Mouse (Mus musculus) neural tube, embryonic 14.5 days (tissue): ENCODE results near the gene Hydin. TPM values are rescaled to one million over a fixed set of nuclear protein-coding genes. Genes with fewer than 3 reads are reported as not detected.
A peak's percentile ranks its signal among the peaks of the same experiment; 100 is the strongest.

ENCODE experiments used
- ATAC-seq: fragments of 200-750 bp; cut with Nextera tagmentation; 2 replicates; pipeline ENCODE4 v1.8.0; 2017; ENCODE audit warnings: low read depth, mild to moderate bottlenecking, moderate TSS enrichment, moderate library complexity
- H3K27ac ChIP-seq: fragments of 300-500 bp; sonication (generic); 2 replicates; pipeline ENCODE4 v1.5.1; 2014; ENCODE audit warnings: low read depth, mild to moderate bottlenecking, control low read depth, low read length, moderate library complexity, mixed read lengths
- H3K27me3 ChIP-seq: fragments of 300-500 bp; sonication (generic); 2 replicates; pipeline ENCODE4 v1.6.1; 2014; ENCODE audit warnings: low read length; ENCODE audit not compliant: control insufficient read depth, insufficient read depth
- H3K36me3 ChIP-seq: fragments of 300-500 bp; sonication (generic); 2 replicates; pipeline ENCODE4 v1.6.1; 2014; ENCODE audit warnings: low read length, mixed read lengths; ENCODE audit not compliant: control insufficient read depth, insufficient read depth
- H3K4me1 ChIP-seq: fragments of 300-500 bp; sonication (generic); 2 replicates; pipeline ENCODE4 v1.6.1; 2014; ENCODE audit warnings: low read length; ENCODE audit not compliant: control insufficient read depth, insufficient read depth
- H3K4me2 ChIP-seq: fragments of 300-500 bp; sonication (generic); 2 replicates; pipeline ENCODE4 v1.6.1; 2014; ENCODE audit warnings: mild to moderate bottlenecking, low read depth, low read length, control low read depth
- H3K4me3 ChIP-seq: fragments of 300-500 bp; sonication (generic); 2 replicates; pipeline ENCODE4 v1.5.1; 2014; ENCODE audit warnings: low read depth, low read length, control low read depth, mixed read lengths
- H3K9ac ChIP-seq: fragments of 300-500 bp; sonication (generic); replicated peaks from 2 replicates; pipeline ENCODE4 v1.6.1; 2014; ENCODE audit warnings: low read depth, mild to moderate bottlenecking, control low read depth, low read length, mixed read lengths
- H3K9me3 ChIP-seq: fragments of 300-500 bp; sonication (generic); 2 replicates; pipeline ENCODE4 v1.6.1; 2016; ENCODE audit warnings: low read length; ENCODE audit not compliant: control insufficient read depth
- WGBS: fragments of 180-500 bp; shearing (Covaris S2); extraction: QIAGEN DNeasy Blood & Tissue Kit; methylation state at CpG from one replicate; pipeline ENCODE4 v1.1.7; 2014; 5-methylcytosine and 5-hydroxymethylcytosine counted together
- polyA plus RNA-seq: library from polyadenylated mRNA; unstranded; fragments of >200 nt; fragmentation: Nextera tagmentation; extraction: Ambion mirVana; gene quantifications from 2 replicates; pipeline ENCODE4 v1.2.1, GENCODE M21; 2014

Gene Hydin
- polyA plus RNA-seq, 1 experiment from 2014 or later = 0.37 TPM

DNA sequence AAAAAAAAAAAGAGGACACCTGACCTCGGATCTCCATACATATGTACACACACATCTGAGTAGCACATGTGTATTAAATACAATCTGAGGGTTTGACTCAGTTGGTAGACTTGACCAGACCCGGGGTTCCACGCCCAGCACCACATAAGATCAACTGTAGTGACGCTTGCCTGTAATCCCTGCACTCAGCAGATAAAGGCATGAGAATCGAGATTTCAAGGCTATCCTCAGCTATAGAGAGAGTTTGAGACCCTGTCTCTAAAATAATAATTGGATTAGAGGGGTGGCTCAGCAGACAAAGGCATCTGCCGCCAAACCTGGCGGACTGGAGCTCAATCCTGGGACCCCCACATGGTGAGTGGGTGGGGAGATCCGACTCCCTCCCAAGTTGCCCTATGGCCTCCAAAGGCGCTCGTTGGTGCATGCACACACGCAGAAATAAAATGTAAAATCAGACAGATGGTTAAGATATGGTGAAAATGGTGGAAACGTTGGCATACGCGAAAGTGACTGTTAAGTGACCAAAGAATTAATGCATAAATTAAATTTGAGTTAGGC is 351.1 kb downstream of the Hydin start:
- H3K9ac ChIP-seq = peak overlapping the region; percentile 51; the same call in 1 of the 2 replicates
- no peaks in the 10 kb centered on the region for H3K36me3 ChIP-seq
- peak overlapping the region; percentile 89 for H3K4me3 ChIP-seq
- peaks cover 14% of the 10 kb centered on the region for H3K4me1 ChIP-seq
- H3K27ac ChIP-seq = peak overlapping the region; percentile 58
- peak overlapping the region; percentile 91 for H3K4me2 ChIP-seq
- ATAC-seq = peak; percentile 26
- H3K9me3 ChIP-seq = no peaks in the 10 kb centered on the region
- WGBS = 24% methylated on average over 14 of the region's 14 CpGs
- no peaks in the 10 kb centered on the region for H3K27me3 ChIP-seq

DNA sequence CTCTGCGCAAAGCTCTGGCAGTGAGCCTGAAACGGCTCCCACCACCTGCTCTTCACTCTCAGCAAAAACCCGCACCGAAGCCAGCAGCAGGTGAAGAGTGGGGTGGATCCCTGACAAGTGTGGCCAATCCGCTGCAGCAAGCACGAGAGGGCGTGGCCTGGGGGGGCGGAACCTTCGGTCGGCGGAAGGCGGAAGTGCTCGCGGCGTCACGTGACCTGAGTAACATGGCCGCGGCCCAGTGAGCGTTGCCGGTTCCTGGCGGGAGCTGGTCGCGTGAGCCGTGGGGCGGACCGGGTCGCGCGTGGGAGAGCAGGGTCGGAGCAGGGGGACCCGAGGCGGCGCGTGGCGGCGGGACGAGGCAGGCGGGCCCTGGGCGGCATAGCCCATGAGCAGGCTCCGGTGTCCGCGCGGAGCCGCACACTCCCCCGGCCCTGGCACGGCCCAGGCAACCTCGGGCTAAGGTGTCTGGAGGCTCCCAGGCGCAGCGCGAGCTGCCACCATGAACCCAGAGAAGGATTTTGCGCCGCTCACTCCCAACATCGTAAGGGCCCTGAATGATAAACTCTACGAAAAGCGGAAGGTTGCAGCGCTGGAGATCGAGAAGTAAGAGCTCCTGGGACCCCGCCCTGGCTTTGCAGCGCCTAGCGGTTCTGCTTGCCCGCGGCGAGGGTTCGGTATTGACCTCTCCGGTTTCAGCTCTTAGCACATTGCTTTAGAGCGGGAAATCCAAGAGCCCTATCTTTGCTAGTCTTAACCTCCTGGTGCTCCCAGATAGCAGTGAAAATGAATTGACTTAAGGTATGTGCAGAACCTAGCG is 351.8 kb downstream of the Hydin start, which contains the start of gene Vac14:
TSS of gene Vac14 (plus strand) at position 195 of the 817 bp plus-strand sequence.
- Histone ChIP-seq H3K4me1 (peaks cover 14% of the 10 kb centered on the region), H3K36me3 (no peaks in the 10 kb centered on the region), H3K27me3 (no peaks in the 10 kb centered on the region), H3K27ac (peak within 1 kb of the TSS; percentile 58), H3K9me3 (no peaks in the 10 kb centered on the region), H3K9ac (peak within 1 kb of the TSS; percentile 71), H3K4me2 (peak within 1 kb of the TSS; percentile 91), H3K4me3 (peak within 1 kb of the TSS; percentile 89)
- WGBS = under 1% methylated on average over 61 of the region's 67 CpGs
- peak; percentile 98 for ATAC-seq

DNA sequence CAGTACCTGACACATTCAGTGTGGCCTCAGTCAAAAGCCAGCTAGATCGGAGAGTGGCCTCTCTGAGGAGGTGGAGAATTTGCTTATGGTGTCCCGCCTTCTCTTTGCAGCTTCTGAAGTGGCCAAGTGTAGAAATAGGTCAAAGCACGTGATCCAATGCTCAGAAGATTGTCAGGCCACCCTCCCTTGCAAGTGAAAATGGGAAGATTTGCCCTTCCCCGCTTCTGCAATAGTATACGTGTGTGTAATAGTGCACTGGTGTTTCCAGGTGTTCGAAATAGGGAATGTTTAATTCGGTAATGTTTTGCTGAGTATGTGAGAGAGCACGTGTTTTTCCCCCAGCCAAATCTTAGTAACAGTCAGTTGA is 352.4 kb downstream of the Hydin start:
- Histone ChIP-seq H3K27ac (no peak overlapping the region), H3K27me3 (no peaks in the 10 kb centered on the region), H3K9me3 (no peaks in the 10 kb centered on the region), H3K9ac (peak overlapping the region; percentile 71), H3K4me1 (peaks cover 14% of the 10 kb centered on the region), H3K4me3 (peak overlapping the region; percentile 89), H3K36me3 (no peaks in the 10 kb centered on the region), H3K4me2 (peak overlapping the region; percentile 91)
- no peak for ATAC-seq
- 28% methylated on average over 8 of the region's 8 CpGs for WGBS

DNA sequence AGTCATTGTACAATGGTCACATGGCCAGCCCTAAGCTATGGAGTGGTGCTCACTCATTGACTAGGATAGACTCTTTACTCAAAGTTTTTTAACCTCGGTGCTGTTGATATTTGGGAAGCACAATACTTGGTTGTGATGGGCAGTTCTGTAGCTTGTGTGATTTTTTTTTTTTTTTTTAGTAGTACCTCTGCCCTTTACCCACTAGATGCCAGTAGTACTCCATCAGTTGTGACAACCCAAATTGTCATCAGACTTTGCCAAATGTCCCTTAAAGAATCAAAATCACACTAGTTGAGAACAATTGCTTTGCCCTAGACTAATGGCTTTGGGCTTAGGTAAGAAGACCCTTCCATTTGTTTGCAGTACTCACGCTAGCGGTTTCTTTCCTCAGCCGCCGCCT is 353.1 kb downstream of the Hydin start:
- no peak for ATAC-seq
- Histone ChIP-seq H3K4me2 (no peak overlapping the region; the same call in 1 of the 2 replicates), H3K27ac (no peak overlapping the region), H3K27me3 (no peaks in the 10 kb centered on the region), H3K4me1 (peaks cover 14% of the 10 kb centered on the region), H3K4me3 (no peak overlapping the region), H3K36me3 (no peaks in the 10 kb centered on the region), H3K9me3 (no peaks in the 10 kb centered on the region), H3K9ac (no peak overlapping the region)
- 93% methylated on average over 5 of the region's 5 CpGs for WGBS

DNA sequence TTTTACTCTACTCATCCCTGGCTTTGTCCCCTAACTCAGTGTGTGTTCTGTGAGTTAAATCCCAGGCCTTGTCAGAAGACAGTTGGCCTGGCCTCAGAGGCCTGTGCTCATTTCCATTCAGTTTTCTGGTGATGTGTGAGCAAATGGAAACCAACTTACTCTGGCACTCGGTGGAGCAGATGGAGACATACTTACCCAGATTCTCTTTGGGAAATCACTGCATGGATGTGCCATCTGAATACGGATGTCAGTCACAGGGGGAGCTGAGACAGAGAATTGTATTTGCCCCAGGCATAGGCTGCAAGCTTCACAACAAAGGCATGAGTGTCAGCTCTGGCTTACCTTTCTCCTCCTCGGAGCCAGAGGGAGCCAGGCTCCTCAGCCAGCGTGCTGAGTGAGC is 359.7 kb downstream of the Hydin start:
- H3K27me3 ChIP-seq = no peaks in the 10 kb centered on the region
- no peaks in the 10 kb centered on the region for H3K4me1 ChIP-seq
- no peak overlapping the region for H3K4me2 ChIP-seq
- no peak overlapping the region for H3K9ac ChIP-seq
- no peak for ATAC-seq
- no peak overlapping the region for H3K4me3 ChIP-seq
- no peaks in the 10 kb centered on the region for H3K36me3 ChIP-seq
- no peak overlapping the region for H3K27ac ChIP-seq
- no peaks in the 10 kb centered on the region for H3K9me3 ChIP-seq
- WGBS = 83% methylated on average over 4 of the region's 4 CpGs

DNA sequence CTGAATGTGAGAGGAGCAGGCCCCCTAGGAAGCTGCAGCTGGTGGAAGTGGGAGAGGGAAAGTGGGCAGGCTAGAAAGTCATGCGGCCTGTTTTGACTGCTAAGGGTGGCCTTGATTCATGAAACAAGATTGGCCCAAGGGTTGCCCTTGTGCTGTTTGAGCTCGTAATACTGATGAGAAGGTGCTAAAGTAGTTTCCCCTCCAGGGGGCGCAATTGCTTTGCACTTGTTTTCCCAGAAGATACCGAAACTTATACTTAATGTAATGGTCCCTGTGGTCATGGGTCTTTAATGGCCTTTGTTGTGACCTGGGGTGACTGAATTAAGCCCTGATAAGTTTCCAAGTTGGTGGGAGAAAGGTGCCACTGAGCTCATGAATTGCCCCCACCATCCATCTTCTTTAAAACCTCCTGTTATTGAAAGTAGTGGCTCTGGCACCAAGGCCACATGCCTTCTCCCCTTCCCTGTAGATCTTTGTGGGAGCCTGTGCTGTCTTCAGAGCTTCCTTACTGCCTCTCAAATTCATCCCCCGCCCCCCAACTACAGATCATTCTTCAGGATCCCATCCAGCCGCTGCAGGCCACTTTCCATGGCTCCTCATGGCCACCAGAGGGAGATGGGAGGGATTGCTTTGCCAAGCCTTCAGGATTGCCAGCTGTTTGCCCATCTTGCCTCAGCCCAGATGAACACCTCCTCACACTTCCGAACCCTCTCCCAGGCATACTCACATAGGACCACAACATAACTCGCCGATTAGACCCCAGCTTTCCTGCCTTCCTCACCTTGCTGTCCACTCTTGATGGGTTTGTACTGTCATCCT is 362.7 kb downstream of the Hydin start:
- 69% methylated on average over 9 of the region's 9 CpGs for WGBS

DNA sequence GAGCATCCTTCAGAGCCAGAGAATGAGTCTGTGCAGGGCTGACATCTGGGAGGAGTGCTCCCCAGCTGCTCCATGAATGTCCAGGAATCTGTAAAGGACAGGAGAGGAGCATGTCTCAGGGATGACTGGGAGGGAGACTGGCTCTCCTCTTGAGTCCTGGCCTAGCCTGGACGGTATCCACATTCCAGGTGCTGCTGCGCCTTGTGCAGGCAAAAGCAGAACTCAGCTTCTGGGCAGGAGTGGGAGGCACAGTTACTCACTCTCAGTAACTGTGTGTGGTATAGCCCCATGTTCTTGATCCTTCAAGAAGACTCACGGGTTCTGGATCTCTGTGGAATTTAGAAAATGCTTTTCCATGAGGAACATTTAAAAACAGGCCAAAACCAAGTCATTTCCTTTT is 363.3 kb downstream of the Hydin start:
- Histone ChIP-seq H3K4me1 (no peaks in the 10 kb centered on the region), H3K4me3 (no peak overlapping the region), H3K9me3 (no peaks in the 10 kb centered on the region), H3K27me3 (no peaks in the 10 kb centered on the region), H3K9ac (no peak overlapping the region), H3K27ac (no peak overlapping the region), H3K4me2 (no peak overlapping the region), H3K36me3 (peaks cover 16% of the 10 kb centered on the region)
- WGBS = 92% methylated on average over 3 of the region's 3 CpGs
- no peak for ATAC-seq

More for the DNA sequence above, 362.7 kb downstream of the Hydin start:
- ATAC-seq = no peak
- Histone ChIP-seq H3K36me3 (peaks cover 14% of the 10 kb centered on the region), H3K27me3 (no peaks in the 10 kb centered on the region), H3K4me1 (no peaks in the 10 kb centered on the region), H3K4me2 (no peak overlapping the region), H3K4me3 (no peak overlapping the region), H3K27ac (no peak overlapping the region), H3K9me3 (no peaks in the 10 kb centered on the region), H3K9ac (no peak overlapping the region)

DNA sequence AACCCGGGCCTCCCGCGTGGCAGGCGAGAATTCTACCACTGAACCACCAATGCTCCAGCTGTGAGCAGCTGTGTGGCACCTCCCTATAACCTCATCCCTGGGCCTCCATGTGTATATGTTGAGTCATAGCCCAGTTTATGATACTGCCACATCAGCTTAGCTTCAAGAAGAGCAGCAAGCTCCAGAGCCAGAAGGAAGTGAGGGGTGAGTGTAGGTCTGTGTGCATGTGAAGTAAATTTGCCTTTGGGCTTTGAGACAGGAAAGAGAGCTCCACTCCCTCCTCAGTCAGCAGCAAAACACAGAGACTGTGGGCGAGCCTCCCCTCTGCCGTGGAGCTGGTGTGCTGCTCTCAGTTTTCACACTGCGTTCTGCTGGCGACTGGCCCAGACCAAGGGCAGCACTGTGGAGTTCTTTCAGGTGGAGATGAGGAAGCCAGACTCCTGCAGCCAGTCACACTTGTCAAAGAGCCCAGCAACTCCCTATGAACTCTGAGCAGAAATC is 363.8 kb downstream of the Hydin start:
- Histone ChIP-seq H3K27ac (no peak overlapping the region), H3K4me1 (no peaks in the 10 kb centered on the region), H3K36me3 (peaks cover 19% of the 10 kb centered on the region), H3K9me3 (no peaks in the 10 kb centered on the region), H3K9ac (no peak overlapping the region), H3K27me3 (no peaks in the 10 kb centered on the region), H3K4me2 (no peak overlapping the region), H3K4me3 (no peak overlapping the region)
- WGBS = 81% methylated on average over 8 of the region's 8 CpGs
- no peak for ATAC-seq
